Mouse (Mus musculus): Measurements from ENCODE around the gene Tmprss11f.

DNA sequence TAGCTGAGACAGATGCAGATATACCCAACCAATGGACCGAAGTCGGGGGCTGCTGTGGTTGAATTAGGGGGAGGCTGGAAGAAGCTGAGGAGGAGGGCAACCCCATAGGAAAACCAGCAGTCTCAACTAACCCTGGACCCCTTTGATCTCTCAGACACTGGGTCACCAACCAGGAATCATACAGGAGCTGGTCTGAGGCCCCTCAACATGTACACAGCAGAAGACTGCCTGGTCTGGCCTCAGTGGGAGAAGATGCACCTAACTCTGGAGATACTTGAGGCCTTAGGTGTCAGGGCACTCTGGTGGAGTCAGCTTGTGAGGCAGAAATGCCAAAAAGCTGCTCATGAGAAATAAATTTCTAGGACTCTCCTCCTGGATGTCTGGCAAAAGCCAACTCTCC, 85.5 kb downstream of the Tmprss11f start:
- TF ChIP-seq CTCF (IDR thresholded peaks at IDR 0.05 in 2 of 3, conservative IDR thresholded peaks at IDR 0.05 in 1 of 3; ENCODE audit: control insufficient read depth in 1 of 3, insufficient read depth in 1 of 3, low read depth in 2 of 3, low read length in 3 of 3, poor library complexity in 1 of 3, severe bottlenecking in 1 of 3): no peak
- TF ChIP-seq POLR2A (IDR thresholded peaks at IDR 0.05; ENCODE audit: control insufficient read depth in 1 of 2, insufficient read depth in 1 of 2, low read depth in 1 of 2, low read length in 2 of 2, poor library complexity in 1 of 2): no peak
- TF ChIP-seq POLR2AphosphoS5 (IDR thresholded peaks at IDR 0.05; ENCODE audit: borderline replicate concordance, low read depth, low read length): no peak
- TF ChIP-seq CHD2 (IDR thresholded peaks at IDR 0.05; ENCODE audit: low read length): no peak
- TF ChIP-seq GATA1 (IDR thresholded peaks at IDR 0.05; ENCODE audit: low read depth, low read length): no peak
- no peak for TF ChIP-seq TBP (IDR thresholded peaks at IDR 0.05; ENCODE audit: low read depth, low read length)
- no peak for TF ChIP-seq ZC3H11A (IDR thresholded peaks at IDR 0.05; ENCODE audit: low read depth, low read length)
- TF ChIP-seq MAFK (IDR thresholded peaks at IDR 0.05; ENCODE audit: borderline replicate concordance, low read depth, low read length): no peak
- TF ChIP-seq TAL1 (IDR thresholded peaks at IDR 0.05; ENCODE audit: low read length): no peak
- TF ChIP-seq USF1 (IDR thresholded peaks at IDR 0.05; ENCODE audit: low read depth, low read length): no peak
- no peak for TF ChIP-seq E2F4 (IDR thresholded peaks at IDR 0.05; ENCODE audit: borderline replicate concordance, low read depth, low read length)
- no peak for TF ChIP-seq EP300 (IDR thresholded peaks at IDR 0.05; ENCODE audit: low read depth in 1 of 2, low read length in 2 of 2)
- no peak for TF ChIP-seq ETS1 (IDR thresholded peaks at IDR 0.05; ENCODE audit: low read depth, low read length)
- TF ChIP-seq SMC3 (IDR thresholded peaks at IDR 0.05; ENCODE audit: low read depth, low read length): no peak

Data from MEL (cell line).